Mouse (Mus musculus): ENCODE measurements around the gene Pold4. TPM values are rescaled to one million over a fixed set of nuclear protein-coding genes. Genes with fewer than 3 reads are reported as not detected.

The Pold4 gene
- polyA plus RNA-seq, 1 experiment from 2014 or later, result 12.7 TPM

- no peak for DNase-seq (ENCODE audit: low spot score)
- no peak overlapping the region for H3K27ac ChIP-seq (replicated peaks; ENCODE audit: low read depth, low read length)
- no peaks in the 10 kb centered on the region for H3K9me3 ChIP-seq (replicated peaks; ENCODE audit: control insufficient read depth, low read length)
- H3K27me3 ChIP-seq (ENCODE audit: control insufficient read depth, insufficient read depth, low read length), result no peaks in the 10 kb centered on the region
- 19% methylated on average over 12 of the region's 12 CpGs for WGBS
- H3K4me3 ChIP-seq (ENCODE audit: low read depth, low read length), result peak overlapping the region; percentile 64
- H3K4me2 ChIP-seq (ENCODE audit: low read depth, low read length), result peak overlapping the region; percentile 48
- no peaks in the 10 kb centered on the region for H3K36me3 ChIP-seq (replicated peaks; ENCODE audit: control insufficient read depth, insufficient read depth, low read depth, low read length)
- ATAC-seq (replicated peaks; ENCODE audit: insufficient number of reproducible peaks, low FRiP score, low TSS enrichment, low read depth), result no peak; the same call in 1 of the 2 replicates
- H3K4me1 ChIP-seq (ENCODE audit: control insufficient read depth, insufficient read depth, low read length), result peaks cover 2% of the 10 kb centered on the region; the same call in 1 of the 2 replicates
- H3K9ac ChIP-seq (replicated peaks; ENCODE audit: low read length), result peak overlapping the region; percentile 66
These were observed 26.2 kb downstream of the Pold4 start for GRCm38 (mm10) chr19:4257897-4258252.

- H3K27me3 ChIP-seq (ENCODE audit: control insufficient read depth, insufficient read depth, low read length), result no peaks in the 10 kb centered on the region
- no peak overlapping the region for H3K9ac ChIP-seq (replicated peaks; ENCODE audit: low read length)
- ATAC-seq (replicated peaks; ENCODE audit: insufficient number of reproducible peaks, low FRiP score, low TSS enrichment, low read depth) (no peak), DNase-seq (ENCODE audit: low spot score) (peak; percentile 36)
- H3K9me3 ChIP-seq (replicated peaks; ENCODE audit: control insufficient read depth, low read length), result no peaks in the 10 kb centered on the region
- H3K27ac ChIP-seq (replicated peaks; ENCODE audit: low read depth, low read length), result no peak overlapping the region
- no peak overlapping the region for H3K4me2 ChIP-seq (ENCODE audit: low read depth, low read length)
- H3K4me1 ChIP-seq (ENCODE audit: control insufficient read depth, insufficient read depth, low read length), result peaks cover 2% of the 10 kb centered on the region; the same call in 1 of the 2 replicates
- WGBS, result 59% methylated on average over 8 of the region's 8 CpGs
- no peak overlapping the region for H3K4me3 ChIP-seq (ENCODE audit: low read depth, low read length)
- no peaks in the 10 kb centered on the region for H3K36me3 ChIP-seq (replicated peaks; ENCODE audit: control insufficient read depth, insufficient read depth, low read depth, low read length)
These were observed 29.5 kb downstream of the Pold4 start for GRCm38 (mm10) chr19:4261038-4261698.

- no peak overlapping the region for H3K9ac ChIP-seq (replicated peaks; ENCODE audit: low read length)
- no peak overlapping the region for H3K4me2 ChIP-seq (ENCODE audit: low read depth, low read length)
- no peaks in the 10 kb centered on the region for H3K9me3 ChIP-seq (replicated peaks; ENCODE audit: control insufficient read depth, low read length)
- 73% methylated on average over 6 of the region's 6 CpGs for whole genome bisulfite sequencing
- H3K27me3 ChIP-seq (ENCODE audit: control insufficient read depth, insufficient read depth, low read length), result no peaks in the 10 kb centered on the region; the same call in 1 of the 2 replicates
- H3K4me1 ChIP-seq (ENCODE audit: control insufficient read depth, insufficient read depth, low read length), result peaks cover 2% of the 10 kb centered on the region; the same call in 1 of the 2 replicates
- H3K27ac ChIP-seq (replicated peaks; ENCODE audit: low read depth, low read length), result no peak overlapping the region
- no peaks in the 10 kb centered on the region for H3K36me3 ChIP-seq (replicated peaks; ENCODE audit: control insufficient read depth, insufficient read depth, low read depth, low read length)
- no peak for DNase-seq (ENCODE audit: low spot score)
- ATAC-seq (replicated peaks; ENCODE audit: insufficient number of reproducible peaks, low FRiP score, low TSS enrichment, low read depth), result no peak
- H3K4me3 ChIP-seq (ENCODE audit: low read depth, low read length), result no peak overlapping the region
These were observed 31.1 kb downstream of the Pold4 start for GRCm38 (mm10) chr19:4262756-4263155.

GRCm38 (mm10) chr19:4263702-4264101 is 32.0 kb downstream of the Pold4 start:
- no peak overlapping the region for H3K9ac ChIP-seq (replicated peaks; ENCODE audit: low read length)
- H3K4me1 ChIP-seq (ENCODE audit: control insufficient read depth, insufficient read depth, low read length), result peaks cover 3% of the 10 kb centered on the region; the same call in 1 of the 2 replicates
- H3K9me3 ChIP-seq (replicated peaks; ENCODE audit: control insufficient read depth, low read length), result no peaks in the 10 kb centered on the region
- H3K4me2 ChIP-seq (ENCODE audit: low read depth, low read length), result no peak overlapping the region
- ATAC-seq (replicated peaks; ENCODE audit: insufficient number of reproducible peaks, low FRiP score, low TSS enrichment, low read depth) (no peak), DNase-seq (ENCODE audit: low spot score) (no peak)
- peaks cover 5% of the 10 kb centered on the region; the same call in 1 of the 2 replicates for H3K27me3 ChIP-seq (ENCODE audit: control insufficient read depth, insufficient read depth, low read length)
- 66% methylated on average over 14 of the region's 14 CpGs for WGBS
- H3K36me3 ChIP-seq (replicated peaks; ENCODE audit: control insufficient read depth, insufficient read depth, low read depth, low read length), result no peaks in the 10 kb centered on the region
- no peak overlapping the region for H3K4me3 ChIP-seq (ENCODE audit: low read depth, low read length)
- H3K27ac ChIP-seq (replicated peaks; ENCODE audit: low read depth, low read length), result no peak overlapping the region

- WGBS, result 87% methylated on average over 6 of the region's 6 CpGs
- DNase-seq (ENCODE audit: low spot score), result no peak
- Histone ChIP-seq H3K27ac (replicated peaks; ENCODE audit: low read depth, low read length) (no peak overlapping the region), H3K27me3 (ENCODE audit: control insufficient read depth, insufficient read depth, low read length) (peaks cover 10% of the 10 kb centered on the region; the same call in 1 of the 2 replicates), H3K4me3 (ENCODE audit: low read depth, low read length) (no peak overlapping the region), H3K36me3 (replicated peaks; ENCODE audit: control insufficient read depth, insufficient read depth, low read depth, low read length) (no peaks in the 10 kb centered on the region), H3K4me2 (ENCODE audit: low read depth, low read length) (no peak overlapping the region), H3K4me1 (ENCODE audit: control insufficient read depth, insufficient read depth, low read length) (peaks cover 3% of the 10 kb centered on the region; the same call in 1 of the 2 replicates), H3K9me3 (replicated peaks; ENCODE audit: control insufficient read depth, low read length) (no peaks in the 10 kb centered on the region), H3K9ac (replicated peaks; ENCODE audit: low read length) (no peak overlapping the region)
- ATAC-seq (replicated peaks; ENCODE audit: insufficient number of reproducible peaks, low FRiP score, low TSS enrichment, low read depth), result no peak
These were observed 32.6 kb downstream of the Pold4 start for GRCm38 (mm10) chr19:4264171-4264780.

GRCm38 (mm10) chr19:4265956-4266355 is 34.3 kb downstream of the Pold4 start:
- ATAC-seq (replicated peaks; ENCODE audit: insufficient number of reproducible peaks, low FRiP score, low TSS enrichment, low read depth) (no peak), DNase-seq (ENCODE audit: low spot score) (no peak)
- Histone ChIP-seq H3K9ac (replicated peaks; ENCODE audit: low read length) (no peak overlapping the region), H3K27ac (replicated peaks; ENCODE audit: low read depth, low read length) (no peak overlapping the region), H3K4me3 (ENCODE audit: low read depth, low read length) (no peak overlapping the region), H3K27me3 (ENCODE audit: control insufficient read depth, insufficient read depth, low read length) (peaks cover 13% of the 10 kb centered on the region; the same call in 1 of the 2 replicates), H3K4me2 (ENCODE audit: low read depth, low read length) (no peak overlapping the region), H3K9me3 (replicated peaks; ENCODE audit: control insufficient read depth, low read length) (no peaks in the 10 kb centered on the region), H3K4me1 (ENCODE audit: control insufficient read depth, insufficient read depth, low read length) (peaks cover 3% of the 10 kb centered on the region; the same call in 1 of the 2 replicates), H3K36me3 (replicated peaks; ENCODE audit: control insufficient read depth, insufficient read depth, low read depth, low read length) (no peaks in the 10 kb centered on the region)
- WGBS, result 65% methylated on average over 4 of the region's 4 CpGs

GRCm38 (mm10) chr19:4268566-4269361 is 37.1 kb downstream of the Pold4 start, which contains the start of gene Ssh3:
Ssh3 (minus strand) TSS chr19:4269180.
- Histone ChIP-seq H3K9ac (replicated peaks; ENCODE audit: low read length) (peak within 1 kb of the TSS; percentile 50), H3K4me1 (ENCODE audit: control insufficient read depth, insufficient read depth, low read length) (peaks cover 3% of the 10 kb centered on the region; the same call in 1 of the 2 replicates), H3K4me3 (ENCODE audit: low read depth, low read length) (peak within 1 kb of the TSS; percentile 36), H3K27ac (replicated peaks; ENCODE audit: low read depth, low read length) (no peak within 1 kb of the TSS), H3K9me3 (replicated peaks; ENCODE audit: control insufficient read depth, low read length) (no peaks in the 10 kb centered on the region), H3K4me2 (ENCODE audit: low read depth, low read length) (peak within 1 kb of the TSS; percentile 75), H3K36me3 (replicated peaks; ENCODE audit: control insufficient read depth, insufficient read depth, low read depth, low read length) (no peaks in the 10 kb centered on the region), H3K27me3 (ENCODE audit: control insufficient read depth, insufficient read depth, low read length) (peaks cover 13% of the 10 kb centered on the region; the same call in 1 of the 2 replicates)
- ATAC-seq (replicated peaks; ENCODE audit: insufficient number of reproducible peaks, low FRiP score, low TSS enrichment, low read depth), result peak; percentile 72
- 5% methylated on average over 46 of the region's 46 CpGs for WGBS
- peak; percentile 60 for DNase-seq (ENCODE audit: low spot score)

Measured in embryonic facial prominence, embryonic 11.5 days (tissue).